Mouse (Mus musculus): ENCODE data around the gene Kcnip3. TPM values are rescaled to one million over a fixed set of nuclear protein-coding genes. Genes with fewer than 3 reads are reported as not detected.

The Kcnip3 gene
- 1.3 and 1.4 TPM in 2 replicates for polyA plus RNA-seq (2014; fragmentation: Nextera tagmentation; extraction: Ambion mirVana)

DNA sequence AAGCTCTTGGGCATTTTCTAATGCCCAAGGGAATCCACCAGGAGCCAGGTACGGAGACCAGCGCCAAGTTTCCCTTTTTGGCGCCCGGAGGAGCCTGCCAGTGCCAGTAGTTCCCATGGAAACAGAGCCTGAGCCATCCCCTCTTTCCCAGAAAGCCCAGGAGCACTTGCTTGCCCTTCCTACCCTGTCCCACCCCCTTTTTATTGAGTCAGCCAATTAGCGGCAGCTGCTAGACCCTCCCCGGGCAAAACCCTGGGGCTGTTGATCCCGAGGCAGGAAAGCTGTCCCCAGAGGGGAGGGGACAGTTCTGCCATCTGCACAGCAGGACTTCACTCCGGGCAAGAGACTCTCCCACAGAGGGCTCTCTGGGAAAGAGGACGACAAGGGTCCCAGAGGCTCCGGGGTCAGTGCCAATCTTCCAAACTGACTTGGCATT is at the start of gene Kcnip3:
Gene Kcnip3 (minus strand): TSS at position 89 of the 436 bp plus-strand sequence.
- Histone ChIP-seq H3K4me1 (replicated peaks; ENCODE audit: control insufficient read depth, insufficient read depth, low read length) (peaks cover 7% of the 10 kb centered on the region), H3K27ac (ENCODE audit: low read depth, low read length) (no peak within 1 kb of the TSS), H3K27me3 (replicated peaks; ENCODE audit: control insufficient read depth, insufficient read depth, low read length) (peaks cover 24% of the 10 kb centered on the region), H3K9ac (ENCODE audit: low read depth, low read length) (0 out of 2 replicates have a peak within 1 kb of the TSS, but pooled peaks have one; percentile 30), H3K9me3 (ENCODE audit: control insufficient read depth, low read length) (no peaks in the 10 kb centered on the region), H3K4me2 (peak within 1 kb of the TSS; percentile 52), H3K4me3 (ENCODE audit: low read depth, low read length) (peak within 1 kb of the TSS; percentile 19; the same call in 1 of the 2 replicates), H3K36me3 (ENCODE audit: control insufficient read depth, insufficient read depth, low read length) (no peaks in the 10 kb centered on the region)
- DNase-seq (ENCODE audit: low spot score) = no peak
- WGBS = 17% methylated on average over 10 of the region's 10 CpGs
- no peak for ATAC-seq (replicated peaks; ENCODE audit: low FRiP score)

DNA sequence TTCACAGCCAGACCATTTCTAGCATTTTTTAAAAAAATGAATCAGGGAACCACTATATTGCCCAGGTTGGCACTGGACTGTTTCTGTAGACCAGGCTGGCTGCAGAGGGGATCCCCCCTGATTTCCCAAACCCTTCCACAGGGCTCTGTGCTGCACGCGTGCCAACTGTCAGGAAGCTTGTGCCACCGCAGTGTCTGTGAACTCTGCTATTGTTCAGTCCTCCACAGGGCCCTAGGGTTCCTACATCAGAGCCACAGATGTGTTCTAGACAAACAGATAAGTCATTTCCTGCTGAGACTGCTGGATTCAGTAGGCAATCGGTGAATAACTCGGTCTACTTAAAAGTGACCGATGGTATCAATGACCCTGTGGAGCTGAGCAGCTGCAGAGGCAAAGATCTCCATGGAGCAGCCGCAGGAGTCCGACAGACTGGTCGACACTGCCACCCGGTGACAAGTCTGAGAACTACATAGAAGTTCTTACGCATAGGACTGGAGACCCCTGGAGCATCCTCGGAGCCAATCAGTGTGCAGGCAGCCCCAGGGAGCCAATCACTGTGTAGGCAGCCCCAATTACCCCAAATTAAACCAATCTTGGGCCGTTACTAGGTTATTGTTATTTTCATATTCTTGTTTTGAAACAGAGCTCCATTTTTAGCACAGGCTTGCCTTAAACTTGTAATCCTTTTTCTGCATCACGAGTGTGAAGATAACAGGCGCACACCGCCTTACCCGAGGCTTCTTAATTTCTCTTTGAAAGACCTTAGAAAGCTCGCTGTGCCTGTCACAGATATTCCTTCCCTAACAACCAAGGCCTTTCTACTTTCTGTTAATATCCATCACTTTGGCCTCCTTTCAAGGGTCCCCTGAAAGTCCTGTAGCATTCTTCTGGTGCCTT is 37.4 kb upstream of the Kcnip3 start:
- WGBS = 22% methylated on average over 18 of the region's 18 CpGs
- Histone ChIP-seq H3K9me3 (ENCODE audit: control insufficient read depth, low read length) (no peaks in the 10 kb centered on the region), H3K27me3 (replicated peaks; ENCODE audit: control insufficient read depth, insufficient read depth, low read length) (peaks cover 2% of the 10 kb centered on the region; the same call in 1 of the 2 replicates), H3K4me3 (ENCODE audit: low read depth, low read length) (0 out of 2 replicates have a peak overlapping the region, but pooled peaks have one; percentile 9), H3K27ac (ENCODE audit: low read depth, low read length) (no peak overlapping the region), H3K4me2 (peak overlapping the region; percentile 40), H3K4me1 (replicated peaks; ENCODE audit: control insufficient read depth, insufficient read depth, low read length) (no peaks in the 10 kb centered on the region), H3K36me3 (ENCODE audit: control insufficient read depth, insufficient read depth, low read length) (no peaks in the 10 kb centered on the region), H3K9ac (ENCODE audit: low read depth, low read length) (no peak overlapping the region)
- peak; percentile 89 for ATAC-seq (replicated peaks; ENCODE audit: low FRiP score)
- DNase-seq (ENCODE audit: low spot score) = peak; percentile 71

DNA sequence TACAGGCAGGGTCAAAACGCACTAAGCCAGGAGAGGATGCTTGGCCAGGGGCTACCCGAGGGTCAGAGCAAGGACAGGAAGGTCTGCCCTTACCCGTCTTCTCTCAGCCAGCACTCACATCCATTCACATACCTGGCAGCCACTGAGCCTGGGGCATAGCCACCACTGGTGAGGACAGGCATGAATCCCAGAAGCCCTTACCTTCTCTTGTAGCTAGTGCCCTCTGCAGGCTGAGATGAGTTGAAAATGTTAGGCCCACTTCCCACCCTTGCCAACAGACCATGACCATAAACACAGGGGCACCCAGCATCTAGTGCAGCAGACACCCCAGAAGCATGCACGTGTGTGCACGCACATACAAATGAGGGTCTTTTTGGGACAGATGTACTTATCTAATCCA is 29.2 kb upstream of the Kcnip3 start:
- Histone ChIP-seq H3K27me3 (replicated peaks; ENCODE audit: control insufficient read depth, insufficient read depth, low read length) (no peaks in the 10 kb centered on the region; the same call in 1 of the 2 replicates), H3K9ac (ENCODE audit: low read depth, low read length) (no peak overlapping the region), H3K27ac (ENCODE audit: low read depth, low read length) (no peak overlapping the region), H3K36me3 (ENCODE audit: control insufficient read depth, insufficient read depth, low read length) (no peaks in the 10 kb centered on the region), H3K9me3 (ENCODE audit: control insufficient read depth, low read length) (no peaks in the 10 kb centered on the region), H3K4me1 (replicated peaks; ENCODE audit: control insufficient read depth, insufficient read depth, low read length) (no peaks in the 10 kb centered on the region), H3K4me3 (ENCODE audit: low read depth, low read length) (no peak overlapping the region), H3K4me2 (no peak overlapping the region)
- no peak for ATAC-seq (replicated peaks; ENCODE audit: low FRiP score)
- no peak for DNase-seq (ENCODE audit: low spot score)
- WGBS = 51% methylated on average over 5 of the region's 5 CpGs

DNA sequence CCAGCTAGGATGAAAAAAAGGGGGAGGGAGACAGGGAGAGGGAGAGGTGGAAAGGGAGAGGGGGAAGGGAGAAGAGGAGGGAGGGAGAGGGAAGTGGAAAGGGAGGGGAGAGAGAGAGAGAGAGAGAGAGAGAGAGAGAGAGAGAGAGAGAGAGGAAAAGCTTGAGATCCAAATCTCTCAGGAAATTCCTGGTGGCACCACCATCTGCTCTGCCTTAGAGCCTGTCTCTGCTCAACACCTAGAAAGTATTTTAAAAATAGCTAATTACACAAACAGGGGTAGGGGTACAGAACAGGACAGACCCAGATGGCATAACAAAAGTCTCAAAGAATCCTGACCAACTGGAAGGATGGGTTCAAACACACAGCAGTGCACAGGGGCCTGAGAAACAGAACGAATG is 28.6 kb upstream of the Kcnip3 start:
- Histone ChIP-seq H3K4me2 (no peak overlapping the region), H3K27me3 (replicated peaks; ENCODE audit: control insufficient read depth, insufficient read depth, low read length) (no peaks in the 10 kb centered on the region; the same call in 1 of the 2 replicates), H3K36me3 (ENCODE audit: control insufficient read depth, insufficient read depth, low read length) (no peaks in the 10 kb centered on the region), H3K9me3 (ENCODE audit: control insufficient read depth, low read length) (no peaks in the 10 kb centered on the region), H3K27ac (ENCODE audit: low read depth, low read length) (no peak overlapping the region), H3K4me3 (ENCODE audit: low read depth, low read length) (no peak overlapping the region), H3K9ac (ENCODE audit: low read depth, low read length) (no peak overlapping the region), H3K4me1 (replicated peaks; ENCODE audit: control insufficient read depth, insufficient read depth, low read length) (no peaks in the 10 kb centered on the region)
- WGBS = 64% methylated on average over 1 of the region's 1 CpGs
- ATAC-seq (replicated peaks; ENCODE audit: low FRiP score) (no peak), DNase-seq (ENCODE audit: low spot score) (no peak)

DNA sequence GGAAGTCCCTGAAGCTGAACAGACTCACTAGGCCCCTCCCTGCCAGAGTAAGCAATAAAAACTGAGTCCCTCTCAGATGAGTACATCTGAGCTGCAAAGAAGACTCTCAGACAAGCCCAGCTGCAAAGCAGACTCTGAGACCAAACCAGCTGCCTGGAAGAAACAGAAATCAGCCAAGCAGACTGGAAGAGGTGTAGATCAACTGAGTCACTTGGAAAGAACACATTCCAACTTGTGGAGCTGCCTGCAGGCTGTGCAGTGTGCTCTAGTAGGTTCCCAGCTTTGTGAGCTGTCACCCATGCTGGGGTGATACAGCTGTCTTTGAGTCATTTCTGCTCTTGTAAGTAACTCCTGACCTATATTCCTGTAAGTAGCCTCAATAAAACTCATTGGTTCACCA is 27.8 kb upstream of the Kcnip3 start:
- no peak overlapping the region for H3K4me3 ChIP-seq (ENCODE audit: low read depth, low read length)
- H3K36me3 ChIP-seq (ENCODE audit: control insufficient read depth, insufficient read depth, low read length) = no peaks in the 10 kb centered on the region
- no peaks in the 10 kb centered on the region for H3K9me3 ChIP-seq (ENCODE audit: control insufficient read depth, low read length)
- H3K4me2 ChIP-seq = no peak overlapping the region
- ATAC-seq (replicated peaks; ENCODE audit: low FRiP score) = no peak
- H3K4me1 ChIP-seq (replicated peaks; ENCODE audit: control insufficient read depth, insufficient read depth, low read length) = no peaks in the 10 kb centered on the region
- no peak for DNase-seq (ENCODE audit: low spot score)
- H3K27me3 ChIP-seq (replicated peaks; ENCODE audit: control insufficient read depth, insufficient read depth, low read length) = no peaks in the 10 kb centered on the region
- no peak overlapping the region for H3K9ac ChIP-seq (ENCODE audit: low read depth, low read length)
- H3K27ac ChIP-seq (ENCODE audit: low read depth, low read length) = no peak overlapping the region

- 47% methylated on average over 5 of the region's 5 CpGs for WGBS
- ATAC-seq (replicated peaks; ENCODE audit: low FRiP score) (peak; percentile 83), DNase-seq (ENCODE audit: low spot score) (no peak)
- H3K9me3 ChIP-seq (ENCODE audit: control insufficient read depth, low read length) = no peaks in the 10 kb centered on the region
- H3K36me3 ChIP-seq (ENCODE audit: control insufficient read depth, insufficient read depth, low read length) = no peaks in the 10 kb centered on the region
- no peak overlapping the region for H3K4me2 ChIP-seq
- no peak overlapping the region for H3K4me3 ChIP-seq (ENCODE audit: low read depth, low read length)
- no peak overlapping the region for H3K9ac ChIP-seq (ENCODE audit: low read depth, low read length)
- H3K27ac ChIP-seq (ENCODE audit: low read depth, low read length) = no peak overlapping the region
- no peaks in the 10 kb centered on the region for H3K4me1 ChIP-seq (replicated peaks; ENCODE audit: control insufficient read depth, insufficient read depth, low read length)
- H3K27me3 ChIP-seq (replicated peaks; ENCODE audit: control insufficient read depth, insufficient read depth, low read length) = no peaks in the 10 kb centered on the region; the same call in 1 of the 2 replicates
Observed at GRCm38 (mm10) chr2:127548342-127549074, 26.6 kb upstream of the Kcnip3 start.

GRCm38 (mm10) chr2:127541697-127542096 is 19.8 kb upstream of the Kcnip3 start:
- Histone ChIP-seq H3K9me3 (ENCODE audit: control insufficient read depth, low read length) (no peaks in the 10 kb centered on the region), H3K36me3 (ENCODE audit: control insufficient read depth, insufficient read depth, low read length) (no peaks in the 10 kb centered on the region), H3K4me1 (replicated peaks; ENCODE audit: control insufficient read depth, insufficient read depth, low read length) (no peaks in the 10 kb centered on the region), H3K9ac (ENCODE audit: low read depth, low read length) (no peak overlapping the region), H3K4me2 (no peak overlapping the region), H3K4me3 (ENCODE audit: low read depth, low read length) (no peak overlapping the region), H3K27ac (ENCODE audit: low read depth, low read length) (no peak overlapping the region), H3K27me3 (replicated peaks; ENCODE audit: control insufficient read depth, insufficient read depth, low read length) (peaks cover 48% of the 10 kb centered on the region)
- WGBS = 74% methylated on average over 2 of the region's 2 CpGs
- ATAC-seq (replicated peaks; ENCODE audit: low FRiP score) = no peak
- no peak for DNase-seq (ENCODE audit: low spot score)

- peak within 1 kb of the TSS; percentile 35 for H3K4me2 ChIP-seq
- H3K36me3 ChIP-seq (ENCODE audit: control insufficient read depth, insufficient read depth, low read length) = no peaks in the 10 kb centered on the region
- H3K9me3 ChIP-seq (ENCODE audit: control insufficient read depth, low read length) = no peaks in the 10 kb centered on the region
- peaks cover 48% of the 10 kb centered on the region for H3K27me3 ChIP-seq (replicated peaks; ENCODE audit: control insufficient read depth, insufficient read depth, low read length)
- ATAC-seq (replicated peaks; ENCODE audit: low FRiP score) (no peak), DNase-seq (ENCODE audit: low spot score) (no peak)
- WGBS = 8% methylated on average over 29 of the region's 29 CpGs
- H3K9ac ChIP-seq (ENCODE audit: low read depth, low read length) = no peak within 1 kb of the TSS
- no peak within 1 kb of the TSS for H3K27ac ChIP-seq (ENCODE audit: low read depth, low read length)
- H3K4me3 ChIP-seq (ENCODE audit: low read depth, low read length) = 0 out of 2 replicates have a peak within 1 kb of the TSS, but pooled peaks have one; percentile 5
- no peaks in the 10 kb centered on the region for H3K4me1 ChIP-seq (replicated peaks; ENCODE audit: control insufficient read depth, insufficient read depth, low read length)
Observed at GRCm38 (mm10) chr2:127541185-127541584, 19.3 kb upstream of the Kcnip3 start, which contains the start of gene Prom2. Prom2 (minus strand) TSS chr2:127541467.
